Mouse (Mus musculus) heart, embryonic 15.5 days (tissue): ENCODE data around the gene Entpd8. TPM values are rescaled to one million over a fixed set of nuclear protein-coding genes. Genes with fewer than 3 reads are reported as not detected.

Source experiments
- ATAC-seq: fragments of 200-750 bp; cut with Nextera tagmentation; replicated peaks from 2 replicates; pipeline ENCODE4 v1.8.0; 2017; ENCODE audit warnings: low read depth, moderate TSS enrichment; ENCODE audit not compliant: insufficient number of reproducible peaks, insufficient read depth, low FRiP score
- H3K27ac ChIP-seq: fragments of 300-500 bp; sonication (generic); 2 replicates; pipeline ENCODE4 v1.5.1; 2015; ENCODE audit warnings: mild to moderate bottlenecking, inconsistent platforms
- H3K27me3 ChIP-seq: fragments of 300-500 bp; sonication (generic); 2 replicates; pipeline ENCODE4 v1.6.1; 2015; ENCODE audit warnings: inconsistent platforms
- H3K36me3 ChIP-seq: fragments of 300-500 bp; sonication (generic); 2 replicates; pipeline ENCODE4 v1.6.1; 2015; ENCODE audit warnings: mild to moderate bottlenecking, inconsistent platforms
- H3K4me1 ChIP-seq: fragments of 300-500 bp; sonication (generic); replicated peaks from 2 replicates; pipeline ENCODE4 v1.6.1; 2015; ENCODE audit warnings: inconsistent platforms
- H3K4me2 ChIP-seq: fragments of 300-500 bp; sonication (generic); 2 replicates; pipeline ENCODE4 v1.6.1; 2015; ENCODE audit warnings: inconsistent platforms, mild to moderate bottlenecking, moderate library complexity
- H3K4me3 ChIP-seq: fragments of 300-500 bp; sonication (generic); 2 replicates; pipeline ENCODE4 v1.5.1; 2015; ENCODE audit warnings: mild to moderate bottlenecking, inconsistent platforms
- H3K9ac ChIP-seq: fragments of 300-500 bp; sonication (generic); 2 replicates; pipeline ENCODE4 v1.6.1; 2015; ENCODE audit warnings: mild to moderate bottlenecking, inconsistent platforms
- H3K9me3 ChIP-seq: fragments of 300-500 bp; sonication (generic); replicated peaks from 2 replicates; pipeline ENCODE4 v1.6.1; 2016; ENCODE audit warnings: inconsistent platforms
- WGBS: fragments of 180-500 bp; shearing (Covaris S2); methylation state at CpG from one replicate; pipeline ENCODE4 v1.1.7; 2015; ENCODE audit warnings: mixed read lengths; 5-methylcytosine and 5-hydroxymethylcytosine counted together
- microRNA-seq: library from miRNA; unstranded; fragments of <30 nt; microRNA quantifications from one replicate; pipeline ENCODE4, GENCODE M21; 2016
- polyA plus RNA-seq: library from polyadenylated mRNA; unstranded; fragments of >200 nt; fragmentation: Nextera tagmentation; extraction: Ambion mirVana; gene quantifications from 2 replicates; pipeline ENCODE4 v1.2.1, GENCODE M21; 2015

Entpd8 gene
- polyA plus RNA-seq, 1 experiment from 2014 or later = not detected

DNA sequence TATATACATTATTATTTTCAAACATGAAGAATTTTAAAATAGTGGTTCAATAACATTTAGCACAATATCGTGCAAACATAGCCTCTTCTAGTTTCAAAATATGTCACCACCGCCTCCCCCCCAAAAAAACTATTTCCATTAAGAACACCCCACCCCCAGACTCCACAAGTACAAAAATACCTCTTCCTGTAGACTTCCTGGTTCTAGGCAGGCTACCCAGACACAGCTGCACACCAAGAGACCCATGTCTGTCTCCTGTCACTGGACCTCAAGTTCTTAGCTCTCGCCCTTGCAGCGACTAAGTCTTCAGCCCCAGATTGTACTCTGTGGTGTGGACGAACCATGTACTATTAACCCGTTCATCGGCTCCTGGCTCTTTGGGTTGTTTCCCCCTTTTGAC, 40.9 kb downstream of the Entpd8 start:
- H3K9ac ChIP-seq = no peak overlapping the region
- no peaks in the 10 kb centered on the region for H3K27me3 ChIP-seq
- H3K4me1 ChIP-seq = peaks cover 2% of the 10 kb centered on the region
- H3K27ac ChIP-seq = no peak overlapping the region
- ATAC-seq = no peak
- H3K36me3 ChIP-seq = no peaks in the 10 kb centered on the region
- H3K4me3 ChIP-seq = no peak overlapping the region
- WGBS = 71% methylated on average over 7 of the region's 7 CpGs
- H3K9me3 ChIP-seq = no peaks in the 10 kb centered on the region
- H3K4me2 ChIP-seq = no peak overlapping the region

DNA sequence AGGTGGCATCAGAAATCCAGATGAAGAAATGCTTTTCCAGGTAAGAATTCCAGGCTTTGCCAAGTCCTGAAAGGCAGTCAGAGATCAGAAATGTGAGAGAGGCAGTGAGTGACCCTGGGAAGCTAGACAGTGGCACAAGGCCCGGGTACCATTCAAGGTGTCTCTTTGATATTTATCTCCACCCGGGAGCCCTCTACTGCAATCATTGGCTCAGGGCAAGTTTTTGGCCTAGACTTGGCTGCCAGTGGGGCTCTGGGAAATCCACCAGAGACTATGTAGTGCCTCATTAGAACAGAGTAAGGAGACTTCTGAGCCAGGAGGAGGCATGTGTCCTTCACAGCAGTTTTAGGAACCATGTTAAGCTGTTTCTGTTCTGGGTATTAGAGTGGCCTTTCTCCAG, 42.6 kb downstream of the Entpd8 start:
- H3K9ac ChIP-seq = no peak overlapping the region
- no peak overlapping the region for H3K27ac ChIP-seq
- no peaks in the 10 kb centered on the region for H3K27me3 ChIP-seq
- H3K4me2 ChIP-seq = no peak overlapping the region
- ATAC-seq = no peak
- WGBS = 64% methylated on average over 2 of the region's 2 CpGs
- no peaks in the 10 kb centered on the region for H3K36me3 ChIP-seq
- H3K4me3 ChIP-seq = no peak overlapping the region
- no peaks in the 10 kb centered on the region for H3K9me3 ChIP-seq
- peaks cover 19% of the 10 kb centered on the region for H3K4me1 ChIP-seq

DNA sequence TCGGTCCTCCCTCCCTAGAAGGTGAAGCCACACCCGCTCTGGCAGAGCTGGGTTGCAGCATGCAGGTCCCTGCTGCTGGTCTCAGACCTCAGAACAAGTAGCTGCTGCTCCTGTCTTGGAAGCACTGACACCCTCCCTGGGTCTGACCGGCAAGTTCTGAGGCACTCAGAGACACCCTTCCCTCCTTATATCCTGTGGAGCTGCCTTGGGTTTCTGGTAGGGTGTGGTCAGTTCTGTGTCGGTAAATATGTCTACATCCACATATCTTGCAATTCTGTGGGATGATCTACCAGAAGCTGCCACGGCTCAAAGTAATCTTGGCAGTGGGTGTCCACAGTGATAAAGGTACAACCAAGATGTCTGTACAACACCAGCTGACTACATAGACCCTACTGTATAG, 43.4 kb downstream of the Entpd8 start:
- no peaks in the 10 kb centered on the region for H3K36me3 ChIP-seq
- H3K9me3 ChIP-seq = no peaks in the 10 kb centered on the region
- no peak overlapping the region for H3K9ac ChIP-seq
- no peak overlapping the region for H3K4me2 ChIP-seq
- H3K4me1 ChIP-seq = peaks cover 27% of the 10 kb centered on the region
- H3K27me3 ChIP-seq = no peaks in the 10 kb centered on the region
- no peak overlapping the region for H3K27ac ChIP-seq
- no peak overlapping the region for H3K4me3 ChIP-seq
- ATAC-seq = no peak
- WGBS = 66% methylated on average over 5 of the region's 5 CpGs

DNA sequence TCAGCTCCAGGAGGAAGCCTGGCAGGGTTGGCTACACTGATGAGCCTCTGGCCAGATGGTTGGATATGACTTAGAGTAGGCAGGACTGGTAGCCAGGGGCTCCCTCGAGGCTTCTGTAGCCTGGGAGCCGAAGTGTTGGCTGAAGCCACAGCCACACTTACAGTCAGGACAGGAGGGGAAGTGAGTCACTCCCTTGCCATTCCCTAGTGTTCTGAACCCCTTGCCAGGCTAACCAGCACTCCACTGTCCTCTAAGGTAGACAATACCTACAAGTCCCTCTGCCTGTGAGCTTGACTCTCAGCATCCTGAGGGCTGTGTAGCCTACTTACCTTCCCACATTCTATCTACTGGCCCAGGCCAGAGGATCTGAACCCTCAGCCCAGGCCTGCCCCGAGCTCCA, 44.3 kb downstream of the Entpd8 start:
- H3K27me3 ChIP-seq = no peaks in the 10 kb centered on the region
- ATAC-seq = no peak
- no peak overlapping the region for H3K4me3 ChIP-seq
- no peak overlapping the region for H3K4me2 ChIP-seq
- no peaks in the 10 kb centered on the region for H3K36me3 ChIP-seq
- WGBS = 56% methylated on average over 3 of the region's 3 CpGs
- H3K9ac ChIP-seq = no peak overlapping the region
- no peak overlapping the region for H3K27ac ChIP-seq
- no peaks in the 10 kb centered on the region for H3K9me3 ChIP-seq
- H3K4me1 ChIP-seq = peaks cover 36% of the 10 kb centered on the region

DNA sequence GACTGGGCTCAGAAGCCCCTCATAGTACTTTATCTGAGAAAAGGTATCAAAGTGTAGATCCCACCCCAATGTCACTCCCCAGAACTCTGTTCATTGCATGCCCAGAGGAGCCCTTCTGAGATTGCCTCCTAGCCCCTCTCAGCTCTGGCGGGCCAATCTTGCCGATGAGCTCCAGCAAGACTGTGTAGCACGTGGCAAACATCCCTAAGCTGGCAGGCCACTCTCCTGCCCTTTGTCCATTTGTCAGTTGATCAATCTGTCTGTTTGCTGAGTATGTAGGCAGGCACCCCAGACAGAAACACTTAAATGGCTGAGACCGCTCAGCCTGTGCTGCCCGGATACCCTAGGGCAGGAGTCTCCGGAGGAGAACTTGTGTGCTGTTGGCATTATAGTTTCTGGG, 45.0 kb downstream of the Entpd8 start:
- no peaks in the 10 kb centered on the region for H3K27me3 ChIP-seq
- no peak overlapping the region for H3K4me3 ChIP-seq
- no peaks in the 10 kb centered on the region for H3K36me3 ChIP-seq
- no peak overlapping the region for H3K4me2 ChIP-seq
- no peak for ATAC-seq
- no peak overlapping the region for H3K9ac ChIP-seq
- H3K4me1 ChIP-seq = peaks cover 38% of the 10 kb centered on the region
- H3K9me3 ChIP-seq = no peaks in the 10 kb centered on the region
- 92% methylated on average over 6 of the region's 6 CpGs for WGBS
- H3K27ac ChIP-seq = no peak overlapping the region

DNA sequence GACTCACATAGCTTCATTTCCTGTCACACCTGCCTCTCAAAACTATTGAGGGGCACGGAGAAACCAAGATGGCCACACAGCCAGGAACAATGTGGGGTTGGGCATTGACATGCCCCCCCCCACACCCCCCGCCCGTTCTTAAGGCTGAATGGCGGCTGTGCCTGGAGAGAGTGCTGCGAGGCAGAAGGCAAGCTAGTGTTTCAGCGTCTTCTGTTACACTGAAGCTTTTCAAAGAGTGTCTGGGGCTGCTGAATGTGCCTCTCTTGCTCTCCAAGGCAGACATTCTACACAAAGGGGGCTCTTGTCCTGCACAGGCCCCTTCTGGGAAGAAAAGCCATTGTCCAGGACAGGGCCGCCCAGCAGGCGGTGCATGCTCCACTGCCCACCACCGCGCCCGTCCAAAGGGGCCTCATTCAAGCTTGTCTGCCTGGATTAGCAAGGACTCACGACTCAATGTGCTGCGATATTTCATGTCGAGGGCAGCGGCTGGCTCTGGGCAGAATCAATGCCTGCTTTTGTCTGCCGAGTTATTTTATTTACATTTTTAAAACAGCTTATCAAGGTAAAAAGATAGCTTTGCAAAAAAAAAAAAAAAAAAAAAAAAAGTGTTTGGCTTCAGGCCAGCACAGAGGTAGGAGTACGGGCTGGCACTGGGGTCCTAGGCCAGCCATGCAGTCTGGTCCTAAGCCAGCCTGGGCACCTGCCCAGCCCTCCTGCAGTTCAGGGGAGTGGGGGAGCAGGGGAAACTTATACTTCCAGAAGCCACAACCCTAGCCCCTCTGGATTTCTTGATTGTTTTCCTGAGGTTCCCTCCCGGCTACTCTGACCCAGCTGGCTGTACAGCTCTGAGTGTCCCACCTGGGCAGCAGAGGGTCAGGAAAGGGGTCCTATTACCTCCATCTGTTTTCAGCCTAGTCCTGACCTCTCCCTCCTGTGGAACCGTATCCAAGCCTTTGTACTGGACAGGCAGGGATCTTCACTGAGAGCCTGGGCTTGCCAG, 46.2 kb downstream of the Entpd8 start:
- ATAC-seq = no peak
- H3K27ac ChIP-seq = peak overlapping the region; percentile 98; the same call in 1 of the 2 replicates
- 0 out of 2 replicates have a peak overlapping the region, but pooled peaks have one; percentile 22 for H3K9ac ChIP-seq
- no peaks in the 10 kb centered on the region for H3K9me3 ChIP-seq
- H3K4me2 ChIP-seq = no peak overlapping the region
- peaks cover 38% of the 10 kb centered on the region for H3K4me1 ChIP-seq
- no peaks in the 10 kb centered on the region for H3K36me3 ChIP-seq
- H3K27me3 ChIP-seq = no peaks in the 10 kb centered on the region
- no peak overlapping the region for H3K4me3 ChIP-seq
- 54% methylated on average over 19 of the region's 19 CpGs for WGBS

DNA sequence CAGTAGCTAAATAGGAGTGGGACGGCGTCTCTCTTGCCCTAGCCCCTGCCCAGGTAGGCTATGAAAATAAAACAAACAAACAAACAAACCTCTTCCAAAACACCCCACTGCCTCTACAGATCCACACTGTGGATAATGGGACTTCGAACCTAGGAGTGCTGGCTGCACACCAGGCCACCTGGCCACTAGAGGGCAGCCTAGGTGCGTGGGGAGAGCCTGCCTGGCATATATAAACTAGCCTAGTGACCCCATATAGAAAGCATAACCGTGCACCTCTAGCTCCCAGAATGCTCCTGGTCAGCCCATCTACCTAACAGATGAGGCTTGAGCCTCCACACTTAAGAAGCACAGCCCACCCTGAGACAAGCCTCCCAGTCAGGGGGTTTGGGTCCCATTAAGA, 47.1 kb downstream of the Entpd8 start:
- H3K9ac ChIP-seq = no peak overlapping the region; the same call in 1 of the 2 replicates

DNA sequence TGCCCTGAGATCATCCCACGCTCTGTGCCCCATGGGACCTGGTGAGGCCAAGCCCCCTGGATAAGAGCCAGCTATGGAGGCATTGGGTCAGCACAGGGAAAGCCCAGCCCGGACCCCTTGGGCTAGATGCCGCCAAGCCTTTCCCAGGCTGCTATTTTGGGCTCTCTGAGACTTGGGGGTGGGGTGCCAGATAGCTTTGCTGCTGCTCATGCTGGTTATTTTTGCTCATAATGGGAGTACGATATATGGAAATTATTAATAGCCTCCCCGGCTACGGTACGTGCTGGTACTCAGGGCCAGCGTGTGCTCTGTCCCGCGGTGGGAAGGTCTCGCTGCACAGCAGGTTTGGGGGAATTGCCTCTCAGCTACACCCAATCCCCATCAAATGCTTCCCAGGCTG, 48.0 kb downstream of the Entpd8 start:
- Histone ChIP-seq H3K4me1 (peaks cover 38% of the 10 kb centered on the region), H3K4me3 (no peak overlapping the region), H3K9me3 (no peaks in the 10 kb centered on the region), H3K4me2 (peak overlapping the region; percentile 40), H3K27ac (peak overlapping the region; percentile 98), H3K27me3 (no peaks in the 10 kb centered on the region), H3K36me3 (no peaks in the 10 kb centered on the region), H3K9ac (peak overlapping the region; percentile 40; the same call in 1 of the 2 replicates)
- WGBS = 22% methylated on average over 11 of the region's 11 CpGs
- peak; percentile 88 for ATAC-seq

More for the DNA sequence above, 47.1 kb downstream of the Entpd8 start:
- H3K4me1 ChIP-seq = peaks cover 38% of the 10 kb centered on the region
- no peak overlapping the region; the same call in 1 of the 2 replicates for H3K4me2 ChIP-seq
- H3K36me3 ChIP-seq = no peaks in the 10 kb centered on the region
- H3K27ac ChIP-seq = peak overlapping the region; percentile 98
- no peaks in the 10 kb centered on the region for H3K9me3 ChIP-seq
- no peaks in the 10 kb centered on the region for H3K27me3 ChIP-seq
- WGBS = 39% methylated on average over 5 of the region's 5 CpGs
- ATAC-seq = peak; percentile 51
- no peak overlapping the region for H3K4me3 ChIP-seq

DNA sequence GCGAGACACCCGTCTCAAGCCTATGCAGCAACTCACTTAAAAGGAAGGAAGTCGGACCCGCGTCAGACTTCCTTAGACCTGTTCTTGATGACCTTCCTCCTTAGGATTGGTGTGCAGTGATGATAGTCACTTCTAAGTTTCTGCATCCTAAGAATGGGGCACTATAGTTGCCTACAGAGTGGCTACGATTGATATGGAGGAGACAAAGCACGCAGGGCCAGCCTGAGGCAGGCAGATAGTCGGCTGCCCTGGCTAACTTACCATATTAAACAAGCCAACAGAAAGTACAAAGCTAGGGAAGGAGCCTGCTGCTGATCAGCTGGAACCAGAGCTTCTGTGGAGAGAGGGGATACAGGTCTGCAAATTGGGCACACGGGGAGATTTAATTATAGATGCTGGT, 51.5 kb downstream of the Entpd8 start:
- no peak for ATAC-seq
- H3K4me2 ChIP-seq = no peak overlapping the region
- H3K36me3 ChIP-seq = no peaks in the 10 kb centered on the region
- no peak overlapping the region for H3K9ac ChIP-seq
- WGBS = 67% methylated on average over 9 of the region's 9 CpGs
- no peak overlapping the region for H3K4me3 ChIP-seq
- H3K9me3 ChIP-seq = no peaks in the 10 kb centered on the region
- H3K4me1 ChIP-seq = peaks cover 30% of the 10 kb centered on the region
- H3K27me3 ChIP-seq = no peaks in the 10 kb centered on the region
- H3K27ac ChIP-seq = no peak overlapping the region

Small RNA genes within 50 kb of the gene (microRNA-seq; reads per million reads assigned to microRNA genes)
- gene Gm24328 (not detected), gene Mir7664 (not detected)

Other genes with a start within 250 kb of the Entpd8 start
- 43.1 and 54.5 TPM in 2 replicates for gene Ehmt1, start 160.7 kb upstream of the Entpd8 start, polyA plus RNA-seq
- gene Arrdc1, start 145.1 kb upstream of the Entpd8 start, polyA plus RNA-seq = 17.6 and 26.3 TPM in 2 replicates
- 8.4 and 10.8 TPM in 2 replicates for gene Zmynd19, start 130.5 kb upstream of the Entpd8 start, polyA plus RNA-seq
- 15.6 and 18.5 TPM in 2 replicates for gene Dph7, start 117.9 kb upstream of the Entpd8 start, polyA plus RNA-seq
- 114 and 130 TPM in 2 replicates for gene Mrpl41, start 105.2 kb upstream of the Entpd8 start, polyA plus RNA-seq
- 10.3 and 11.3 TPM in 2 replicates for gene Pnpla7, start 104.3 kb upstream of the Entpd8 start, polyA plus RNA-seq
- gene Nsmf, start 25.9 kb upstream of the Entpd8 start, polyA plus RNA-seq = 55.9 and 68.2 TPM in 2 replicates
- 0.15 and 0.16 TPM in 2 replicates for gene Noxa1, start 14.8 kb downstream of the Entpd8 start, polyA plus RNA-seq
- 17.3 and 19.0 TPM in 2 replicates for gene Nrarp, start 100.5 kb downstream of the Entpd8 start, polyA plus RNA-seq
- gene Tor4a, start 116.6 kb downstream of the Entpd8 start, polyA plus RNA-seq = 5.8 and 10.3 TPM in 2 replicates
- 62.7 and 79.5 TPM in 2 replicates for gene Nelfb, start 131.2 kb downstream of the Entpd8 start, polyA plus RNA-seq
- gene Stpg3, start 134.3 kb downstream of the Entpd8 start, polyA plus RNA-seq = not detected in 2 replicates
- gene Fam166a, start 138.4 kb downstream of the Entpd8 start, polyA plus RNA-seq = 0.57 and 0.65 TPM in 2 replicates
- gene Tubb4b, start 144.4 kb downstream of the Entpd8 start, polyA plus RNA-seq = 358 and 463 TPM in 2 replicates
- not detected in 2 replicates for gene Slc34a3, start 154.1 kb downstream of the Entpd8 start, polyA plus RNA-seq
- not detected in 2 replicates for gene Rnf224, start 156.5 kb downstream of the Entpd8 start, polyA plus RNA-seq
- 4.3 and 6.0 TPM in 2 replicates for gene Rnf208, start 162.0 kb downstream of the Entpd8 start, polyA plus RNA-seq
- gene Cysrt1, start 162.1 kb downstream of the Entpd8 start, polyA plus RNA-seq = 0.30 TPM in 2 replicates
- gene AL732309.1, start 166.6 kb downstream of the Entpd8 start, polyA plus RNA-seq = 2.3 and 3.3 TPM in 2 replicates
- 17.6 and 18.2 TPM in 2 replicates for gene Tmem203, start 175.1 kb downstream of the Entpd8 start, polyA plus RNA-seq
- gene Tprn, start 182.3 kb downstream of the Entpd8 start, polyA plus RNA-seq = 3.6 and 5.2 TPM in 2 replicates
- 137 and 152 TPM in 2 replicates for gene Ssna1, start 192.1 kb downstream of the Entpd8 start, polyA plus RNA-seq
- 67.5 and 92.0 TPM in 2 replicates for gene Anapc2, start 192.2 kb downstream of the Entpd8 start, polyA plus RNA-seq
- gene Tmem210, start 207.8 kb downstream of the Entpd8 start, polyA plus RNA-seq = not detected in 2 replicates
- 0.28 and 0.89 TPM in 2 replicates for gene Lrrc26, start 209.6 kb downstream of the Entpd8 start, polyA plus RNA-seq
- 0.25 and 0.28 TPM in 2 replicates for gene Grin1, start 238.9 kb downstream of the Entpd8 start, polyA plus RNA-seq